Mouse (Mus musculus) gastrocnemius, postnatal 14 days (tissue): ENCODE data around the gene Pcp4. TPM values are rescaled to one million over a fixed set of nuclear protein-coding genes. Genes with fewer than 3 reads are reported as not detected.

ENCODE experiments used
- DNase-seq: peaks from one replicate; pipeline ENCODE4 v3.0.0; 2021; ENCODE audit warnings: mixed read lengths
- intact Hi-C: fragments of 180-260 bp; cut with DNase I; formaldehyde crosslinking; loops from one replicate; pipeline ENCODE4 v1.15.1; 2025; ENCODE audit warnings: low total_unique reads
- total RNA-seq, 2 experiments: library from RNA; stranded (reverse); gene quantifications; 2 replicates each; pipeline ENCODE4 v1.2.3; 2021

Gene Pcp4
- total RNA-seq, 2 experiments from 2014 or later: 1.1 TPM; not detected in 1

DNA sequence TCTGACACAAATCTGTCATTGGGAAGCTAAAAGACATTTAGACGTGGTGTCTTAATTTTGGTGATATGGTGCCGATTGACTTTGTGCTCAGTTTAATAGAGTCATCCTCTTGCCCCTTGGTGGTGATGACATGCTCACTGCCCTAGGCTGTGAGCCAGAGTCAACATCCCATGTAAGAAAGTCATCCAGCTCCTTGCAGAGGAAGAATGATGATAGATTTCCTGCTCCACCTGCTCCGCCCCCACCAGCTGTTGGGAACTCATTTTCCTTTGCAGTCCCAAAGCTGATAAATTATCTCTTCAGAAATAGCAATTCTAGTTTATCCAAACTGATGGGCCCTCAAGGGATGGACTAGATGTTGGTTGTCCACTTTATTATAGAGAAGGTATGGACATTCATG, 89.2 kb downstream of the Pcp4 start:
- intact Hi-C loops: no loop called here
- DNase-seq: no peak

DNA sequence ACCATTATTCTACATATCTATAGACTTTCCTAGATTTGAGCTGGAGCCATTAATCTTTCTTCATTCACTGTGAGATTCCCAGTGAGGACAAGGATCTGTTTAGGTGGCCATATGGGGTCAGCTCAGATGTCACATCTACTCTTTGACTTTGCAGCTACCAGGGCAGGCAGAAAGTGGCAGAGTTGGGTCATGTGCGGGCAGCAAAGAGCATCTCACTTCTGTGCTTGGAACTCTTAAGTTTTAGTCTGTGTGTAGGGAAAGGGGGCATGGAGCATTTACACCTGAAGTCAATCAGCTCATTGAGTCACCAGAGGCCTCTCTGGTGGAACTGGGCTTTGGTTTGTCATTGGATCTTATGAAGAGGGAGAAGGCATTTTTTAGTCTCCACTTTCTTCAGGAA, 90.9 kb downstream of the Pcp4 start:
- no peak for DNase-seq
- intact Hi-C loops: no loop called here

DNA sequence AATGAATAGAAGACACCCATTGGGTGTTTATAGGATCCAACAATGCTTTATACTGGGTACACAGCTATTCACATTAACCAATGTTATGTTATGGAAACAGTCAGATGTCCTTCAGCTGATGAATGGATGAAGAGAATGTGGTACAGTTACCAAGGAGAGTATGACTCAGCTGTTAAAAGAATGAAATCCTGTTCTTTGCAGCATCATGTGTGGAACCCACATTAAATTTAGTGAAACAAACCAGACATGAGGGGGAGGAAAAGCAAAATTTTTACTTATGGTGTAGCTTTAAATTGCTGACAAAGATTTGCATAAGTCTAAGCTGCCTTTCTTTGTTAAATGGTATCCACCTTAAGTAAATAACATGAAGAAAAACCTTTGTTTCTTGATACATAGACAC, 92.4 kb downstream of the Pcp4 start:
- intact Hi-C loops: no loop called here

DNA sequence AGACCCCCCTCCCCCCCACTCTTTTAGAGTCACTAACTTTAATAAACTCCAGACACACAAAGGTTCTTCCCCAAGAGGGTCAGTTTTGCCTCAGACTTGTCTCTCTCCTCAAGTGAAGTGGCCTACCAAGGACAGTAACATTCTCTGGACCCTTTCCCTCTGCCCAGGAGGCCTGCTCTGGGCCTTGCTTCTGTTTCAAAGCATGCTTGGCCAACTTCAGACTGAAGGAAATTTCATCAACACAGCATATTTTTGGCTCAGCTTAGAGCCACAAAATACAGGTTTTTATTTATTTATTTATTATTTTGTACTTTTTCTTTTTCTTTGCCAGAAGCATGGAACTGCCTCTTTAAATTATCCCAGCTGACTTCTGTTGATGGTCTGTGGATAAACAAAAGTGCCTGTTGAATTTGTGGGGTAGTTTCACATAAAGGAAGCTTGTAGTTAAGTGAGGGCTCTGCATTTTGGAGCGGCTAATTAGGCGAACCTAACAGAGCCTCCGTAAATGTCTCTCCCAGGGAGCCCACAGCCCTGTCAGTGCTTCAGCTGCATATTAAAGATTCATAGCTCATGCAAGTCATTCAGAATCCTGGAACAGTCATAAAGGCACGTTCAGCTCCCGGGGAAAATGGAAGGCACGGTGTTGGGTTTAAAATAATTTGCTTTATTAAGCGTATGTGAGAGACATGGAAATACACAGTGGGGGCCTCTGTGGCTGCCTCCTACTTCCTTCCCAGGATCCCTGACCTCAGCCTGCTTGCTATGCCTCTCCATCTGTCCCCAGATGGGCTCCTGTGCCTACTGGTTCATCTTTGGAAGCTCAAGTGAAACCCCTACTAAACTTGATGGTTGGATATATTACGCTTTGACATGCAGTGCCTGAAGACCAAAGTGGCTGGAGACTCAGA, 96.2 kb downstream of the Pcp4 start:
- no peak for DNase-seq
- intact Hi-C loops: no loop called here

More for the DNA sequence above, 92.4 kb downstream of the Pcp4 start:
- DNase-seq: no peak

DNA sequence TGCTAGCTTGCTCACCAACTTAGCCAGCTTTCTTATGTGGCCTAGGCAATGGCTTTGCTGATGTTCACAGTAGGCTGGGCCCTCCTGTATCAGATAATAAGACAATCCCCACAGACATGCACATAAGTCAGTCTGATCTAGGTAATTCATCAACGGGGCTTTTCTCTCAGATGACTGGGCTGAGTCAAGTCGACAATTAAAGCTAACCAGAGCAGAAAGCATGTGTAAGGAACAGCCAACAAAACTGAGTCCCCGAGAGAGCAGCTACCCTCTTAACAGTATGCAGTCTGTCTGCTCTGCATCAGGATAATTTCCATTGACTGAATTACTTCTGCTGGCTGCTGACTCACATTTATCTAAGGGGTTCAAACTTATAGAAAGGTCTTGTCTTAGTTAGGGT, 100.0 kb downstream of the Pcp4 start:
- no peak for DNase-seq
- intact Hi-C loops: no loop called here

Other genes with a start within 250 kb of the Pcp4 start
- gene B3galt5, start 231.8 kb upstream of the Pcp4 start, total RNA-seq: under 1 TPM; 0.11 to 0.23 TPM
- gene Itgb2l, start 24.0 kb upstream of the Pcp4 start, total RNA-seq: not detected